Mouse (Mus musculus) gastrocnemius, postnatal 10 days (tissue): ENCODE measurements around the gene Atxn7. TPM values are rescaled to one million over a fixed set of nuclear protein-coding genes. Genes with fewer than 3 reads are reported as not detected.

ENCODE experiments used
- DNase-seq: peaks from one replicate; pipeline ENCODE4 v3.0.0; 2021; ENCODE audit warnings: mixed read lengths
- total RNA-seq, 2 experiments: library from RNA; stranded (reverse); gene quantifications; 2 replicates each; pipeline ENCODE4 v1.2.3; 2021

The Atxn7 gene
- total RNA-seq, 2 experiments from 2014 or later, result 14.9 to 15.4 TPM

DNA sequence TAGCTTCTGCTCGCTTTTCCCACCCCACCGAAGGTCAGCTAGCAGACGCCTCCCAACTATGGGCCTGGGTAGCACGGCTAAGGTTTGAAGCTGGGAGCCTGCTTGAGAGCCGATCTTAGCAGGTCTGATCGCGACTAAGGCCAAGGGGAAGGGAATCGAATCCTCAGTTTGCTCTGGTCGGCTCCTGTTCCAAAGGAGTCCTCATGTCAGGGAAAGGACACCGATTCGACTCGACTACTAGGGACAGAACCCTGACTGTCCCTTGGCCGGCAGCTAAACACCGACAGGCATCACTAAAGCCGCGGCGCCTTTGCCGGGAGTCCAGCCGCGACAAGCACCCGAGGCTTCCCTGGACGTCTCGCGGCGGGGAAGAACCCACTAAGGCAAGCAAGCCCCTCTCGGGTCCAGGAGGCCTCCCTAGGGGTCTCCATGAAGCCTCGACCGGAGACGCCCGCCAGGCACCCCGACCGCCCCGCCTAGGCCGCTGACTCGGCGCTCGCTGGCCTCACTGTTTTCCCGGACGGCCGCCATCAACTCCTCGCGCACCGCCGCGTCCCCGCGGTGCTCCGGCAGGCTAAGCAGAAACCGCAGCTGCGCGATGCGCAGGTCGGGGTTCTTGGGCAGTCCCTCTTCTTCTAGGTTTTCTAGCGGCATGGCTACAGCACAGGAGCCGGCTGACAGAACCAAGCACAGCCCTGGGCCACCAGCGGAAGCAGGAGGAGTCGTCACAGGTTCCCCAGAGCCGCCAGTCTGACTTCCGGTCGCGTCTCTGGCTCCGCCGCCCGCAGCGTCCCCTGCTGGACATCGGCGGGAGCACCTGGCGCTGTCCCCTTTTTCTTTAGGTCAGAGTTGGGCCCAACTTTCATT is 159.2 kb downstream of the Atxn7 start, which contains the start of gene Psmd6:
TSS of gene Psmd6 (minus strand) at position 755 of the 867 bp plus-strand sequence.
- peak; percentile 91 for DNase-seq

Other genes starting within 250 kb of the Atxn7 start
- gene Gm281, start 47.0 kb upstream of the Atxn7 start, total RNA-seq, result not detected
- gene Thoc7, start 412 bp downstream of the Atxn7 start, total RNA-seq, result 100 to 1,000 TPM; 128 to 132 TPM
- 100 to 1,000 TPM; 177 to 194 TPM for gene Psmd6, start 159.5 kb downstream of the Atxn7 start, total RNA-seq
- not detected for gene Olfr720, start 225.4 kb downstream of the Atxn7 start, total RNA-seq